Mouse (Mus musculus) forebrain, postnatal 0 days (tissue): ENCODE results near the gene Lef1. TPM values are rescaled to one million over a fixed set of nuclear protein-coding genes. Genes with fewer than 3 reads are reported as not detected.
A peak's percentile ranks its signal among the peaks of the same experiment; 100 is the strongest.

Source experiments
- ATAC-seq: fragments of 200-750 bp; cut with Nextera tagmentation; 2 replicates; pipeline ENCODE4 v1.8.0; 2017; ENCODE audit warnings: mild to moderate bottlenecking, moderate library complexity
- DNase-seq: peaks from one replicate; pipeline ENCODE4 v3.0.0-alpha.2; 2015
- H3K27ac ChIP-seq: fragments of 300-500 bp; sonication (generic); 2 replicates; pipeline ENCODE4 v1.5.1; 2014; ENCODE audit warnings: low read depth, mild to moderate bottlenecking, antibody characterized with exemption, low read length, moderate library complexity, mixed read lengths
- H3K27me3 ChIP-seq: fragments of 300-500 bp; sonication (generic); 2 replicates; pipeline ENCODE4 v1.6.1; 2014; ENCODE audit warnings: mild to moderate bottlenecking, low read length, mixed read lengths; ENCODE audit not compliant: insufficient read depth
- H3K36me3 ChIP-seq: fragments of 300-500 bp; sonication (generic); 2 replicates; pipeline ENCODE4 v1.6.1; 2014; ENCODE audit warnings: mild to moderate bottlenecking, moderate library complexity; ENCODE audit not compliant: insufficient read depth
- H3K4me1 ChIP-seq: fragments of 300-500 bp; sonication (generic); 2 replicates; pipeline ENCODE4 v1.6.1; 2014; ENCODE audit warnings: antibody characterized with exemption; ENCODE audit not compliant: insufficient read depth
- H3K4me2 ChIP-seq: fragments of 300-500 bp; sonication (generic); 2 replicates; pipeline ENCODE4 v1.6.1; 2014; ENCODE audit warnings: low read depth, mild to moderate bottlenecking, moderate library complexity
- H3K4me3 ChIP-seq: fragments of 300-500 bp; sonication (generic); 2 replicates; pipeline ENCODE4 v1.5.1; 2014; ENCODE audit warnings: low read depth, low read length, mixed read lengths
- H3K9ac ChIP-seq: fragments of 300-500 bp; sonication (generic); 2 replicates; pipeline ENCODE4 v1.6.1; 2014; ENCODE audit warnings: mild to moderate bottlenecking
- H3K9me3 ChIP-seq: fragments of 300-500 bp; sonication (generic); 2 replicates; pipeline ENCODE4 v1.6.1; 2016; ENCODE audit warnings: low read length
- CTCF ChIP-seq: sonication (generic); IDR thresholded peaks from 2 replicates; pipeline ENCODE4 v1.5.1; 2016; ENCODE audit warnings: antibody characterized with exemption, control low read depth, low read depth
- WGBS: fragments of 180-500 bp; shearing (Covaris S2); extraction: QIAGEN DNeasy Blood & Tissue Kit; methylation state at CpG from one replicate; pipeline ENCODE4 v1.1.7; 2014; 5-methylcytosine and 5-hydroxymethylcytosine counted together
- polyA plus RNA-seq: library from polyadenylated mRNA; unstranded; fragments of >200 nt; fragmentation: Nextera tagmentation; extraction: Ambion mirVana; gene quantifications from 2 replicates; pipeline ENCODE4 v1.2.1, GENCODE M21; 2015
- total RNA-seq: library from RNA; depleted of rRNA; stranded (reverse); fragments of >200 nt; gene quantifications from 2 replicates; pipeline ENCODE4 v1.2.3, GENCODE M21; 2014

The Lef1 gene
- total and polyA plus RNA-seq, 2 experiments from 2014 or later, result 12.1 to 15.3 TPM

DNA sequence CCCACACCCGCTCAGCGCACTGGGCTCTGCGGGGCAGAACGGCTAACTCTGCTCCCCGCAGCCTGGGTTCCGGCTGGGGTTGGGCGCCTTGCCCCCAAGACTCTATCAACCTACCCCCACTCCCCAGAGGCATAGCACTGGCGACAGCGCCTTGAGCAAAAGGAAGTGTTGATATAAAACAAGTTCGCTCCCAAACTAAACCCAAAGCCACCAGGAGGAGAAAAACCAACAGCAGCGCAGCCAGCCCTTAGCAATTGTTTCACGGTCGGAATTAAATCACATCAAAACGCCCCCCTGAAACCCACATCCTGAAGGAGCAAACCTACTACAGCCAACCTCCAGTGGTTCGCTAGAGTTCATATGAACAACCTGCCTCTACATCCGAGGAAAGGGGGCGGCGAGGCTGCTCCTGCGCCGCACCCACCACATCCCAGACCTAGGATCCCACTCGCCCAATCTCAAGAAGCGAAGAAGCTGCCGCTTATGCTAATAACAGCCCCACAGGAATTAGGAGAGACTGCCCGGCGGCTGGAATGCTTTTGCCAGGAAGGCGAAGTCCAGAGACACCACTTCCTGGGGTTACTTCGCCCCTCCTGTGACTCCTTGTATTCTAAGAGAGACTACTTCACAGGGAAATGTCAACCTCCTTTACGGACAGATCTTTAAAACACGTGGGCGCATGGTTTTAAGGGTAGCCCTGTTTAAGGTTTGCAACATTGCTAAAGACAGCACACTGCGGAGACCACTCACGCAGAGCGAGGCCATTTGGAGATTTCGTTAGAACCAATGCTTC, 2.8 kb upstream of the Lef1 start:
- no peak for ATAC-seq
- no peak overlapping the region for H3K9ac ChIP-seq
- TF ChIP-seq CTCF, result no peak
- no peak for DNase-seq
- no peaks in the 10 kb centered on the region for H3K36me3 ChIP-seq
- H3K27me3 ChIP-seq, result peaks cover 30% of the 10 kb centered on the region
- WGBS, result 4% methylated on average over 34 of the region's 34 CpGs
- peak overlapping the region; percentile 8; the same call in 1 of the 2 replicates for H3K4me3 ChIP-seq
- peaks cover 19% of the 10 kb centered on the region for H3K4me1 ChIP-seq
- no peaks in the 10 kb centered on the region for H3K9me3 ChIP-seq
- no peak overlapping the region for H3K27ac ChIP-seq
- H3K4me2 ChIP-seq, result peak overlapping the region; percentile 69; the same call in 1 of the 2 replicates

DNA sequence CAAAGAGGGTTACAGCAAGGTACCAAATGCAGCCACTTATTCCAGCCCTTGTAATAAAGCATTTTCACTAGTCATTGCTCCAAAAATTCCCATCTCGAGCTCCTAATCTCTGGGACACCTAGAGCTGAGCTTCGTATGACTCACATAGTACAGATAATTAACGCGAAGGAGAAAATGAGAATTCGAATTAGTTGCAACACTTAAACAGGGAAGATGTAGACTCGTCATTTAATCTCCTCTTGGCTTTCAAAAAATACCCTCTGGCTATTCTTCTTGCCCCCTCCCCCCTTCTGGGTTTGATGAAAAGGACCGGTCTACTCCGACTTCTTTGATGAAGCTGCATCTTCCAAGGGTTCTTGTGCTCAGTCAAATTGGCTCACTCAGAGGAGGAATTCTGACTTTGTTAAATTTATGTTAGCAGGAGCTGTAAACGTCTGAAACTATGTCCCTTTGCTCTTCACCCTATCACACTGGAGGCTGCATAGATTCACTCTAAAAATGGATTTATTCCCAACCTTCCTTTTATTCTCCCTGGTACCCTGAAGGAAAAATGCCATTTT, 2.1 kb upstream of the Lef1 start:
- no peak overlapping the region for H3K27ac ChIP-seq
- H3K4me2 ChIP-seq, result peak overlapping the region; percentile 69; the same call in 1 of the 2 replicates
- no peak overlapping the region for H3K9ac ChIP-seq
- TF ChIP-seq CTCF, result no peak
- H3K4me3 ChIP-seq, result no peak overlapping the region
- WGBS, result 7% methylated on average over 9 of the region's 9 CpGs
- ATAC-seq, result no peak
- H3K9me3 ChIP-seq, result no peaks in the 10 kb centered on the region
- peak; percentile 79 for DNase-seq
- no peaks in the 10 kb centered on the region for H3K36me3 ChIP-seq
- H3K4me1 ChIP-seq, result peaks cover 19% of the 10 kb centered on the region
- H3K27me3 ChIP-seq, result peaks cover 30% of the 10 kb centered on the region

DNA sequence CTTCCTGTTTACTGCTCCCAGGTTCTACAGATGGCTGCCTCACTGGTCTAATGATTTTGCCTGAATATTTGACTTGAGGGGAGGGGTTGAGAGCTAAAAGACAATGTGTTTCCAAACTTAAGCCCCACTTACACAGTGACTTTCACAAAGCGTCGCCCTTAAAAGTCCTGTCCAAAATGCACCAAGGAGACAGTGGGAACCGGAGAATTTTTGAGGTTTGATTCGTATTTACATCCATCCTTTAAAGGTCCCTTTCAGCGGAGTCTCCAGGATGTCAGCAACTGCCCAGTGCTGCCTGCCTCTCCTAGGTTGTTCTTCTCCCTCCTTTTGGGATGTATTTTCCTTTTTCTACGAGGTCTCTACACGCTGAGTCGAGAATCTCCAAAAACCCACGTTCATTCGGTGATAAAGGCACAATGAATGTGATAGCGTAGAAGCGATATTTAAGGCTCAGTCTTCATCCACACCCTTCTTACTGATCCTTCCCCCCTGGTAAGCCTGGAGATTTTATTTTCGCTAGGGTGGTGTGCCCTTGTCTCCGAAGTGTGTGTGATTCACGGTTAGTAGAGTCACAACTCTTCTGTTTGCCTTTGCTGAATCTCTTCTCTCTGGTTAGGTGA, 1.1 kb upstream of the Lef1 start:
- peaks cover 19% of the 10 kb centered on the region for H3K4me1 ChIP-seq
- H3K36me3 ChIP-seq, result no peaks in the 10 kb centered on the region
- TF ChIP-seq CTCF, result no peak
- no peak overlapping the region for H3K9ac ChIP-seq
- ATAC-seq (no peak), DNase-seq (peak; percentile 55)
- peak overlapping the region; percentile 76 for H3K4me2 ChIP-seq
- no peak overlapping the region for H3K27ac ChIP-seq
- H3K9me3 ChIP-seq, result no peaks in the 10 kb centered on the region
- 3% methylated on average over 15 of the region's 15 CpGs for WGBS
- H3K27me3 ChIP-seq, result peaks cover 30% of the 10 kb centered on the region
- H3K4me3 ChIP-seq, result peak overlapping the region; percentile 46

DNA sequence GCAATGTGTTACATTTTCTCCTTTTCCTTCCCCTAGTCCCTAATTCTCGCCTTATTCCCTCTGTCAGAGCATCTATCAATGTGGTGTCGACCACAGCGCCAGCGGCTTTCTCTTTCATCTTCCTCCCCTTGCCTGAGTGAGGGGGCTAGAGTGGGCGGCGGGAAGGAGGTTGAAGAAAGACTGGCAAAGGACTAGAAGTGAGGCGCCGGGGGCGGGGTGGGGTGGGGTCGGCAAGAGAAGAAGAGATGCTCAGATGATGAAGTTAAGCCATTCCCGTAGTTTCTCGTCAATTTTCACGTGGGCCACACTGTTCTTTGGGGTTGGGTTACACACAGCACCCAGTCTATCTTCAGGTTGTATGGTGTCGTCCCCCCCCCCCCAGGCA, 593 bp upstream of the Lef1 start:
- ATAC-seq (no peak), DNase-seq (no peak)
- 0% methylated on average over 13 of the region's 14 CpGs for WGBS
- Histone ChIP-seq H3K4me1 (peaks cover 19% of the 10 kb centered on the region), H3K36me3 (no peaks in the 10 kb centered on the region), H3K4me2 (peak overlapping the region; percentile 76), H3K9ac (no peak overlapping the region), H3K27ac (no peak overlapping the region), H3K9me3 (no peaks in the 10 kb centered on the region), H3K27me3 (peaks cover 30% of the 10 kb centered on the region), H3K4me3 (peak overlapping the region; percentile 46)
- no peak for TF ChIP-seq CTCF

DNA sequence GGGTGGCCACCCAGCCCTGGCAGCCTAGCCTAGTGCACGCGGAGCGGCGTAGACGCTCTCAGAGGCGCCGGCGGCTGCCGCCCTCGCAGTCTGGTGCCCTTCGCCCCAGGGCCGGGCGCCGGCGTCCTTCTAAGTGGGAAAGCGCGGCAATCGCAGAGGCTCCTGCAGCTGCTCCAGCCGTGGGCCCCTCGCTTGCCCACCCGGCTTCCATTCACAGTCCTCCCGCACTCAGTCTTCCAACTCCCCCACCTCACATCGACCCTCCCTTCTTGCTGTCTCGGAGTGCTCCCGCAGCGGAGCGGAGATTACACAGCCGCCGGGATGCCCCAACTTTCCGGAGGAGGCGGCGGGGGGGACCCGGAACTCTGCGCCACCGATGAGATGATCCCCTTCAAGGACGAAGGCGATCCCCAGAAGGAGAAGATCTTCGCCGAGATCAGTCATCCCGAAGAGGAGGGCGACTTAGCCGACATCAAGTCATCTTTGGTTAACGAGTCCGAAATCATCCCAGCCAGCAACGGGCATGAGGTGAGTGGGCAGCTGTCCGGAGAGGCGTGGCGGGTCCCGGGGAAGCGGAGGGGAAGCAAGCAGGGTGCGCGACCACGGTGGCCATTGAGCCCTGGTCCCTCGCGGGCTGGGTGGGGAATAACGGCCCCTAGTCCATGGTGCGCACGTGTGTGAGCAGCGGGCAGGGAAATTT, 1.0 kb downstream of the Lef1 start:
- no peak for TF ChIP-seq CTCF
- Histone ChIP-seq H3K4me2 (peak overlapping the region; percentile 76), H3K4me3 (peak overlapping the region; percentile 46), H3K36me3 (no peaks in the 10 kb centered on the region), H3K27ac (no peak overlapping the region), H3K27me3 (peaks cover 30% of the 10 kb centered on the region), H3K4me1 (peaks cover 11% of the 10 kb centered on the region), H3K9ac (peak overlapping the region; percentile 39), H3K9me3 (no peaks in the 10 kb centered on the region)
- ATAC-seq (peak; percentile 40; the same call in 1 of the 2 replicates), DNase-seq (peak; percentile 46)
- WGBS, result 1% methylated on average over 59 of the region's 59 CpGs

DNA sequence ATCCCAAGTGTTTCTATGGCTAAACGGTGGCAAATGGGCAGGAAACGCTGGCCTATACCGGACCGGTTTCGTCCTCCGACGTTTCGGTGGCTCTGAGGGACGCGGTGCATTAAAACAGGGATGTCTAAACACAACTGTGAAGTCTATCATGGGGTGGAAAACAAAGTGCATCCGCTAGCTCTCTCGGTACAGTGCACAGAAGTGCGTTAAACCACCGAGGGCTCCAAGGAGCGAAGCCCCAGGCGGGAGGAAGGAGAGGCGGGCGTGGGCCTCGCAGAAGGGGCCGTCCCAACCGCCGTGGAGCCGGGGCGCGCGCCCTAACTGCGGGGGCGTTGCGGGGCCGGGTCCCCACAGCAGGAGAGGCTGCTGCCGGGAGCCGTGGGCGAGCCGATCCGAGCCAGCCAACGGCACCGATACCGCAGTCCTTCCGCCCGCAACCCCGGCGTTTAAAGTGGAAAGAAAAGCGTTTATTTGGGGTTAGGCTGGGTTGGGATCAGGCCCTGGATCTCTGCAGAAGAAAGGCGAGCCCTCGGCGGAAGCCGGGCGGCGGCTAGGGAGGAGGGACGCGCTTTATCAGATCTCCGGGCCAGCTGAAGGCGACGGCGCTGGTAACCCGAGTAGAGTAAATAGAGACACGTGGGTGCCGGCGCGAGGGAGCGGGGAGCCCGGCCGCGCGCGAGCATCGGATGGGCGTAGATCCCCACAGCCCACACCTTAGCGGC, 1.7 kb downstream of the Lef1 start:
- peak overlapping the region; percentile 39 for H3K9ac ChIP-seq
- peak; percentile 44 for DNase-seq
- TF ChIP-seq CTCF, result no peak
- no peaks in the 10 kb centered on the region for H3K36me3 ChIP-seq
- H3K4me2 ChIP-seq, result peak overlapping the region; percentile 76
- peak; percentile 42 for ATAC-seq
- peak overlapping the region; percentile 46 for H3K4me3 ChIP-seq
- H3K9me3 ChIP-seq, result no peaks in the 10 kb centered on the region
- peaks cover 7% of the 10 kb centered on the region; the same call in 1 of the 2 replicates for H3K4me1 ChIP-seq
- no peak overlapping the region for H3K27ac ChIP-seq
- peaks cover 27% of the 10 kb centered on the region for H3K27me3 ChIP-seq
- WGBS, result under 1% methylated on average over 69 of the region's 69 CpGs
